Mouse (Mus musculus): ENCODE measurements around the gene Cyp26b1. TPM values are rescaled to one million over a fixed set of nuclear protein-coding genes. Genes with fewer than 3 reads are reported as not detected.

Gene Cyp26b1
- total RNA-seq, 2 experiments from 2014 or later = 7.9 to 11.9 TPM

DNA sequence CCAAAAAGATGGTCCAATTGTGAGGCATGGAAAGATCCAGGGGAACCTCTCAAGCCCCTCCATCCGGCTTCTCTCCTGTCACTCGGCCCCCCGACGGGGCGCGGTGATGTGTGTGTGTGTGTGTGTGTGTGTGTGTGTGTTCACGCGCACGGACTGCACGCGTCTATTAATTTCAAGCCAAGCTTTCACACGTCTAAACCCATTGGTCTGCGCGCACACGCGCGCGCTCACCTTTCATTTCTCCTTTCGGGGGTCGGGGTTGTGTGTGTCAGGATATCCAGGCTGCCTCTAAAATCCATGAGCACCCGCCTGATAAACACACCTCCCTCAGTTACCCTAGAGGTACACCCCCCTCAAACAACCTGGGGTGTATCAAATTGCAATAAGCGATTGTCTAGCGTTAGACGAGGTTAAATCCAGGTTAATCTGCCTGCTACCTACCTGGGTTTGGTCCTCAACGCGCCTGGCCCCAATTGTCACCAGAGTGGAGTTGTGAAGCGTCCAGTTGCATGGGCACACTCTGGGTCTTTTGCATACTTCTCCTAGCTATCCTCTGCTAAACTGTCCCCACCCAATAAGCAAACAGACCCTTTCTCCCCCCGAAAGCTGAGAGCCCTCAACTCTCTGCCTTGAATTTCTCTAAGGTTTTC, 7.0 kb downstream of the Cyp26b1 start:
- TF ChIP-seq CTCF (IDR thresholded peaks at IDR 0.05) = no peak
- intact Hi-C loops (cut with DNase I) = no loop called here
- no peak overlapping the region; the same call in 1 of the 2 replicates for H3K4me3 ChIP-seq
- DNase-seq (ENCODE audit: extremely low spot score in 1 of 2, low spot score in 2 of 2) = no peak
- H3K27ac ChIP-seq = no peak overlapping the region

DNA sequence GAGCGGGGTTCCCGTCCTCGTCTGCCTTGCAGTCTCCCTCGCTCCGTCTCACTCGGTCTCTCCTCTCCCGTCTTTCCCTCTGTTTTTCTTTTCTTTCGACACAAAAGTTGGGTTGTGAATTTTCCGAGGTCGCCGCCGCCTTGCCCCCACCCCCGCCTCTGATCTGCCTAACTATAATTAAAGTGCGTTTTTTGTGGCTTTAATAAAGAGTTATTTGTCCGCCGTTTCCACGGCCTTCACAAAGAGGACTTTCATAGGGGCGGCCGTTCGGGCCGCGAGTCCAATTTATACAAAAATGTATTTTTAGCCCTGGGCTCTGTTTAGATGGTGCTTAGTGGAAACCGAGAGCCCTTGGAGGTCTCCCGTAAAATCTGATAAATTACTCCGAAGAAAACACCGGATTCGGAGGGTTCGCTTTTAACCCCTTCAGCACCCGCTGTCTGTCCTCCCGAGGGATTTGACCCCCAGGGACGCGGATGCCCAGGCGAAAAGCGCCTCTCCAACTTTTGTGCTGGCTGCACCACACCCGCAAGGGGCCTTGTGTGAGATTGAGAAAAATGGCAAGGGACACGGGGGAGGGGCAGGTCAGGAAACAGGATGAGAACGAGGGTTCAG, 7.9 kb downstream of the Cyp26b1 start:
- no peak for DNase-seq (ENCODE audit: extremely low spot score in 1 of 2, low spot score in 2 of 2)
- Histone ChIP-seq H3K27ac (no peak overlapping the region), H3K4me3 (peak overlapping the region; percentile 19)
- TF ChIP-seq CTCF (IDR thresholded peaks at IDR 0.05) = no peak
- intact Hi-C loops (cut with DNase I) = no loop called here

DNA sequence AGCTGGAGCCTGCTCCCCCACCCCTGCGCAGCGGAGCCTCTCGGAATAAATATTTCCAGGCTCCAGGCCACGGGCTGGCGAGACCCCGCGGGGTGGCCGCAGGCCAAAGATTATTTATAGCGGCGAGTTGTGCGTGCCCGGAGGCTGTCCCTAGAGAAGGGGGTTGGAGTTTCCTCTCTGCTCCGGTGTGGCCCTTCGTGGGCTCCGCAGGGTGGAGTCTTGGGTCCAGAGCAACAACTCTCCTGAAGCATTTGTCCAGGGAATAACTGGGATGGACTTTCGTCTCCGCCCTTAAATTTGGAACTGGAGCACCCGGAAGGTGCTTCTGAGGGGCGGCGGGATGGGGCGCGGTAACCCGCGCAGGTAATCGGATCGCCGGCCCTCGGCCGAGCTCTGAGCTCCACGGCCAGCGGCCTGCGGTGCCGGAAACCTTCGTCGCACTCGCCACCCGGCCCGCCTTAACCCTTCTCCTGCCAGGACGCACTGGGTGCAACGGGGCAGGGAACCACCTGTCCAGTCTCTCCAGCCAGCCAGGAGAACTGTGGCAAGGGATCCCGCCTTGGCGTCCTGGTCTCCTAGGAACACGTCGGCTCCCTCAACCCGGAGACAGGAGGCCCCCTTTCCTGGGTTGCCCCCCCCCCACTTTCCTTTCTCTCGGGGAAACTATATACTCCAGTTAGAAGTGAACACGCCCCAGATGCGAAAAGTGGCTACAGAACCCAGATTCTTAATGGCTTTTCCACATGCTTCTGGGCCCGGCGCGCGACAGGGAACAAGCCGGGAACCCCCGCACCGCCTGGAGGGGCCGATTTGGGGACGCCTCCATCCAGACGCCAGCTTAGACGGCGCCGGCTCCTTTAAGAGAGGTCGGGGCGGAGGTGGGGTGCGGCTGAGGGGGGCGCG, 8.7 kb downstream of the Cyp26b1 start:
- Histone ChIP-seq H3K27ac (no peak overlapping the region), H3K4me3 (peak overlapping the region; percentile 19)
- no peak for DNase-seq (ENCODE audit: extremely low spot score in 1 of 2, low spot score in 2 of 2)
- no peak for TF ChIP-seq CTCF (IDR thresholded peaks at IDR 0.05)
- intact Hi-C loops (cut with DNase I) = loop anchor here (5.0 kb wide), 1 partner anchor 158 kb away; no protein-coding TSS in a partner anchor

- H3K4me3 ChIP-seq = peak overlapping the region; percentile 31
- H3K27ac ChIP-seq = no peak overlapping the region
- DNase-seq (ENCODE audit: extremely low spot score in 1 of 2, low spot score in 2 of 2) = no peak
- no peak for TF ChIP-seq CTCF (IDR thresholded peaks at IDR 0.05)
- intact Hi-C loops (cut with DNase I) = loop anchor here (5.0 kb wide), 1 partner anchor 157 kb away; no protein-coding TSS in a partner anchor
Observed at GRCm38 (mm10) chr6:84583841-84584782, 9.6 kb downstream of the Cyp26b1 start.

DNA sequence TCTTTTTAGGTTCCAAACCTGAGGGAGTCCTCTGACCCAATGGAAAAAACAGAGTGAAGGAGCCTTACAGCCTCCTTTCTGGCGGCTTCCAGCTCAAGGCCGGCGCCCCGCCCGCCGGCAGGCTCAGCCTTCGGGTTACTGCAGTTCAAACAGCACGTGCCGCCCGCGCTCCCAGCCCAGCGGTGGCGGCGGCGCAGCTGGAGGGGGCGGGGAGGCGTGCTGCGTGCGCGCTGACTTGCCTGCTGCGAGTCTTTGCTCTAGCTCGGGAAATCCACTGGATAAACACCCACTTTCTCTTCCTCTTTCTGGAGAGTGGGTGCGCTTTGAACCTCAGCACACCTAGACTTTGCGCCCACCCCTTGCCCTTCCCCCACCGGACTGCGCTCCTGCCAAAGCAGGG, 10.3 kb downstream of the Cyp26b1 start:
- Histone ChIP-seq H3K27ac (no peak overlapping the region), H3K4me3 (peak overlapping the region; percentile 31)
- intact Hi-C loops (cut with DNase I) = loop anchor here (5.0 kb wide), 1 partner anchor 156 kb away; no protein-coding TSS in a partner anchor
- no peak for TF ChIP-seq CTCF (IDR thresholded peaks at IDR 0.05)
- DNase-seq (ENCODE audit: extremely low spot score in 1 of 2, low spot score in 2 of 2) = peak; percentile 42 to 67

- TF ChIP-seq CTCF (IDR thresholded peaks at IDR 0.05) = no peak
- Histone ChIP-seq H3K4me3 (no peak overlapping the region), H3K27ac (no peak overlapping the region)
- intact Hi-C loops (cut with DNase I) = loop anchor here (5.0 kb wide), 1 partner anchor 156 kb away; no protein-coding TSS in a partner anchor
- DNase-seq (ENCODE audit: extremely low spot score in 1 of 2, low spot score in 2 of 2) = no peak
Observed at GRCm38 (mm10) chr6:84582826-84583225, 10.9 kb downstream of the Cyp26b1 start.

DNA sequence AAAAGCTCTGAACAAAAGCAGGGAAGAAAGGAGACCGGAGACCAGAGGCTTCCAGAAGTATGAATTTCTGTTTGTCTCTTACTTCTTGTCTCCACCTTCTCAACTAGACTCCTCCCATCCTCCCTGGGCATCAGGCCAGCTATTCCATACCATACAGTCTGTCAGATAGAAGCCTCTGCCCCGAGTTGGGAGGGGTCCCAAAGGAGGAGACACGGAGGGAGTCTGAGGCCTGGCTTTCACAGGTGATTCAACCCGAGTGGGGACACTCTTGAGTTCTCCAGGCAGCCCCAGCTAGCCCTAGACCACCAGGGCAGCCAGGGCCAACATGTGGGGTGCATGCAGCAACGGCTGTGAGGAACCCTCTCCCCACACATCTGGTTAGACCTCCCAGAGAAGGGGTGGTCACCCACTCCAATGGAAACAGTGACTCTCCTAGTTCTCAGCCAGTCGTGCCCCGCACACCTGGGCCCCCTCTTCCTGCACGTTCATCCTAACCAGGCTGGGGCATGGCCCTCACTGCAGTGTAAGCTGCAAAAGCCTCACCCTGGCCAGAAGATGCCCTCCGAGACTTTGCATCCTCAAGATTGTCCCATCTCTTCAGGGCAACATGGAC, 11.8 kb downstream of the Cyp26b1 start:
- no peak for DNase-seq (ENCODE audit: extremely low spot score in 1 of 2, low spot score in 2 of 2)
- no peak for TF ChIP-seq CTCF (IDR thresholded peaks at IDR 0.05)
- Histone ChIP-seq H3K4me3 (no peak overlapping the region), H3K27ac (no peak overlapping the region)
- intact Hi-C loops (cut with DNase I) = loop anchor here (5.0 kb wide), 1 partner anchor 155 kb away; no protein-coding TSS in a partner anchor

DNA sequence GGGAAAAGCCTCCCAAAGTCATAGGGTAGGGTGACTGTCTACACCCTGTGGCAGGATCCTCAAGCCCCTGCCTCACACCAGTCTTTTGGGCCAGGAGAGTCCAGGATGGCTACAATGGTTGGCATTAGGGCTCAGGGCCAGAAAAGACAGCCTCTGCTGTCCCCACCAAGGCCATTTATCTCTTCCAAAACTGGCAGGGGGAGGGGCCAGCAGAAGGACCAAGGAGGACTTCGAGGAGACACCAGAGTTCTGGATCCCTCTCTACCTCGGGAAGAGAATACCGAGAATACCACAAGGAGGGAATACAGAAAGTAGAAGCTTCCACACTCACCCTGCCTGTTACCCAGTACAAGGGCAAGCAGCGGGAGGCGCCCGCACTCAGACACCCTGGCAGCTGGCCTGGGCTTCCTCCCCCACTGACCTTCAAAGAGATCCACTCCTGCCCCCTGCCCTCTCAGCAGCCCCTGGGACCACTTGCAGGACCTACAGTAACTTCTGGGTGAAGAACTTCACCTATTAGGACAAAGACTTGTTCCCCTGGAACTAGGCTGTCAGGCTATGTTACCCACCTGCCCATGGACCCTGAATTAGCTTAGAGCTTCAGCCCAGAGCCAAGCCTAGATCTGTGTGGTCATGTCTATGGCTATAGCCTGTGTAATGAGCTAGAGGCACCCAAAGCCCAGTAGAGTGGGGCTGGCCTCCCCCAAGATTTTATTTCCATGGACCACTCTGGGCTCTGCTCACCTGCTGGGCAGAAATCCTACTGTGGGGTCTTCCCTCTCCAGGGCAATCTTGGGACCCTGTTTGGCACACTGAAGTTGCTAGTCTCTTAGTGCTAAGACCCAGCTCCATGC, 12.5 kb downstream of the Cyp26b1 start:
- DNase-seq (ENCODE audit: extremely low spot score in 1 of 2, low spot score in 2 of 2) = no peak
- no peak for TF ChIP-seq CTCF (IDR thresholded peaks at IDR 0.05)
- H3K27ac ChIP-seq = no peak overlapping the region
- H3K4me3 ChIP-seq = no peak overlapping the region
- intact Hi-C loops (cut with DNase I) = loop anchor here (5.0 kb wide), 1 partner anchor 154 kb away; no protein-coding TSS in a partner anchor

- no peak for TF ChIP-seq CTCF (IDR thresholded peaks at IDR 0.05)
- Histone ChIP-seq H3K4me3 (no peak overlapping the region), H3K27ac (no peak overlapping the region)
- no peak for DNase-seq (ENCODE audit: extremely low spot score in 1 of 2, low spot score in 2 of 2)
- intact Hi-C loops (cut with DNase I) = no loop called here
Observed at GRCm38 (mm10) chr6:84579508-84579907, 14.2 kb downstream of the Cyp26b1 start.

DNA sequence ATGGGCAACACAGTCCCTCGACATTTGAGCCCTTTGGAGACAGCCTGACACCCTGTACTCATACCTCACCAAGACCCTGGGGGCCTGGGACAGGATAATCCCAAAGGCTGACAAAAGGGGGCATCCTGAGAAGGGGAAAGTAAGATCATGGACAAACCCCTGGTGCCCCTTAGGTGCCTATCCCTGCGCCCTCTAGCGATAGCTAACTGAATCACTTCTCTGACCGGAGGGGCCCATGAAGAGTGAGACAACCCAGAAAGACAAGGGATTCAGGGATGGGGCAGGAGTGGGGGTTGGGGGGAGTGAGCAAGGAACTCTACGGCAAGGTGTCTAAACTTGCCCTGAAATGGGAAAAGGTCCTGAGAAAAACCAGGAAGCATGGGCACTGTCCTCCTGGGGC, 14.8 kb downstream of the Cyp26b1 start:
- H3K27ac ChIP-seq = no peak overlapping the region
- intact Hi-C loops (cut with DNase I) = no loop called here
- DNase-seq (ENCODE audit: extremely low spot score in 1 of 2, low spot score in 2 of 2) = no peak
- peak; percentile 63 for TF ChIP-seq CTCF (IDR thresholded peaks at IDR 0.05)
- no peak overlapping the region for H3K4me3 ChIP-seq

Data from left cerebral cortex, adult 2 months (tissue).